Mouse (Mus musculus): ENCODE data around the gene Arsg.
A peak's percentile ranks its signal among the peaks of the same experiment; 100 is the strongest.

Arsg gene

GRCm38 (mm10) chr11:109546305-109547001 lies 73.3 kb downstream of the Arsg start:
- DNase-seq: no peak

- no peak for DNase-seq
Observed at GRCm38 (mm10) chr11:109547652-109548051, 74.5 kb downstream of the Arsg start.

- DNase-seq: no peak
Observed at GRCm38 (mm10) chr11:109549599-109550290, 76.6 kb downstream of the Arsg start.

- DNase-seq: no peak
Observed at GRCm38 (mm10) chr11:109553921-109554320, 80.7 kb downstream of the Arsg start.

- DNase-seq: no peak
Observed at GRCm38 (mm10) chr11:109554443-109554842, 81.3 kb downstream of the Arsg start.

GRCm38 (mm10) chr11:109556130-109556529 lies 83.0 kb downstream of the Arsg start:
- no peak for DNase-seq

GRCm38 (mm10) chr11:109557419-109557818 lies 84.2 kb downstream of the Arsg start:
- DNase-seq: no peak

- no peak for DNase-seq
Observed at GRCm38 (mm10) chr11:109559241-109559640, 86.1 kb downstream of the Arsg start.

- peak; percentile 72 to 73 for DNase-seq
Observed at GRCm38 (mm10) chr11:109560793-109561257, 87.7 kb downstream of the Arsg start.

GRCm38 (mm10) chr11:109561445-109561844 lies 88.3 kb downstream of the Arsg start:
- DNase-seq: no peak

GRCm38 (mm10) chr11:109563708-109564107 lies 90.5 kb downstream of the Arsg start:
- no peak for DNase-seq

- DNase-seq: no peak
Observed at GRCm38 (mm10) chr11:109564466-109565214, 91.5 kb downstream of the Arsg start.

- DNase-seq: no peak
Observed at GRCm38 (mm10) chr11:109569007-109569618, 95.9 kb downstream of the Arsg start.

- DNase-seq: no peak
Observed at GRCm38 (mm10) chr11:109569809-109570208, 96.6 kb downstream of the Arsg start.

GRCm38 (mm10) chr11:109572051-109572450 lies 98.9 kb downstream of the Arsg start:
- no peak for DNase-seq

GRCm38 (mm10) chr11:109574604-109575003 lies 101.4 kb downstream of the Arsg start:
- no peak for DNase-seq

GRCm38 (mm10) chr11:109575832-109576231 lies 102.7 kb downstream of the Arsg start:
- no peak for DNase-seq

- DNase-seq: no peak
Observed at GRCm38 (mm10) chr11:109578536-109578935, 105.4 kb downstream of the Arsg start.

- no peak for DNase-seq
Observed at GRCm38 (mm10) chr11:109579999-109580398, 106.8 kb downstream of the Arsg start.

- no peak for DNase-seq
Observed at GRCm38 (mm10) chr11:109583986-109584385, 110.8 kb downstream of the Arsg start.

GRCm38 (mm10) chr11:109584843-109585713 lies 111.9 kb downstream of the Arsg start:
- DNase-seq: peak; percentile 84 to 85

- DNase-seq: no peak
Observed at GRCm38 (mm10) chr11:109586424-109586823, 113.2 kb downstream of the Arsg start.

Data from B cell, adult 2 months (primary cell).